Mouse (Mus musculus): ENCODE measurements around the gene Scamp1. TPM values are rescaled to one million over a fixed set of nuclear protein-coding genes. Genes with fewer than 3 reads are reported as not detected.

Gene Scamp1
- polyA plus RNA-seq, 1 experiment = 3.2 TPM

DNA sequence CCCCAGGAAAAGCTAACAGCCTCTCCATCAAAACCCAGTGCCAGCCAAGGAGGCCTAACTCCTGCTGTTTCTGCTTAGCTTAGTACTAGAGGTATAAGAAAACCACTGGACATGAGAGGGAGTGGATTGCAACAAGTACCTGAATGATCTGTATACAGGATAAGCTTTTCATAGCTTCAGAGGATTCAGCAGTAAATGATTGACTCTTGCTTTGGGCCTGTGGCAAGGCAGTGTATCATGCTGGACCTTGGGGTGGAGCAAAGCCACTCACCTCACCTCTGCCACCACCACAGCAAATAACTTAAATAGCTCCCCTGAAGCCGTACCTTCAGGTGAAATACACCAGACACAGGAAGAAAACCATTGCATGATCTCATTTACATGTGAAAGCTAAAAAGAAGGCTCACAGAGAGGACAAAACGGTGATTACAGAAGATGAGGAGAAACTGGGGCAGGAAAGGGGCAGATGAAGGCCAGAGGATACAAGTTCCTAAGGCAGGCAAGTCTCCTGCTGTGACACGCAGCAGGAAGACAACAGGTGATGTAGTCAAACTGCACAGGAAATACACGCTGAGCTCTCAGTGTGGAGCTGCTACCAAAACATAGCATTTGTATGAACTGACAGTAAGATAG is 43.6 kb downstream of the Scamp1 start:
- TF ChIP-seq GATA1 (IDR thresholded peaks at IDR 0.05; ENCODE audit: borderline replicate concordance, low read length) = no peak
- no peak for TF ChIP-seq FLI1 (IDR thresholded peaks at IDR 0.05; ENCODE audit: low read length)
- Histone ChIP-seq H3K27me3 (replicated peaks) (no peaks in the 10 kb centered on the region), H3K4me1 (peaks cover 82% of the 10 kb centered on the region), H3K36me3 (replicated peaks; ENCODE audit: low read length) (peaks cover 27% of the 10 kb centered on the region), H3K9me3 (no peaks in the 10 kb centered on the region), H3K4me3 (replicated peaks) (no peak overlapping the region)

DNA sequence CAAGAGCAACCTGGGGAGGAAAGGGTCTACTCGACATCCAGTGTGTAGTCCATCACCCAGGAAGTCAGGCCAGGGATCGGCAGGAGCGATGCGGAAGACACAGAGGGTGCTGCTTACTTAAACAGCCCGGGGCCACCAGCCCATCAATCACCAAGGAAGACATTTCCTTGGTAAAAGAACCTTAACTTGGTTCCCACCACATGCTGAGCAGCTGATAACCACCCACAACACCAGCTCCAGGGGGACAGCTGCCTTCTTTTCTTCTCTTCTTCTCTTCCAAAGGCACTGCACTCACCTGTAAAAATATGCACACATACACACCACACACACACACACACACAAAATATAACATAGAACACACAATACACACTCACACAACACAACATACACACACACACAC is 44.8 kb downstream of the Scamp1 start:
- no peaks in the 10 kb centered on the region for H3K9me3 ChIP-seq
- peak overlapping the region; percentile 76 for H3K4me3 ChIP-seq (replicated peaks)
- H3K4me1 ChIP-seq = peaks cover 83% of the 10 kb centered on the region
- H3K36me3 ChIP-seq (replicated peaks; ENCODE audit: low read length) = peaks cover 22% of the 10 kb centered on the region
- H3K27me3 ChIP-seq (replicated peaks) = no peaks in the 10 kb centered on the region
- TF ChIP-seq FLI1 (IDR thresholded peaks at IDR 0.05; ENCODE audit: low read length) = no peak
- TF ChIP-seq GATA1 (IDR thresholded peaks at IDR 0.05; ENCODE audit: borderline replicate concordance, low read length) = no peak

DNA sequence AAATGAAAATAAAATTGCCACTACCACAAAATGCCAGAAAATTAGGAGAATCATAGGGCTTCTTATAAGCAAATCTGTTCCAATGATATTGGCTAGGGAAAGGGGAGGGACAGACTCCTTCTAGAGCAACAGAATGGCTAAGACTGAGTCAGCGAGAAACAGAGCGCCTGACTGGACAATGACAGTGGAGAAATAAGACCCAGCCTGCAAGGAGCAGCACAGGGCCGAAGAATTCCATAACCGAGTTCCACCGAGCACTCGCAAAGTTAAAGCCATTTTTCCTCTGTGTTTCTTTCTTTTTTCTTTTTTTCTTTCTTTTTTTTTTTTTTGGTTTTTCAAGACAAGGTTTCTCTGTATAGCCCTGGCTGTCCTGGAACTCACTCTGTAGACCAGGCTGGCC is 45.5 kb downstream of the Scamp1 start:
- TF ChIP-seq FLI1 (IDR thresholded peaks at IDR 0.05; ENCODE audit: low read length) = no peak
- Histone ChIP-seq H3K4me1 (peaks cover 75% of the 10 kb centered on the region), H3K9me3 (no peaks in the 10 kb centered on the region), H3K4me3 (replicated peaks) (no peak overlapping the region), H3K36me3 (replicated peaks; ENCODE audit: low read length) (peaks cover 20% of the 10 kb centered on the region), H3K27me3 (replicated peaks) (no peaks in the 10 kb centered on the region)

DNA sequence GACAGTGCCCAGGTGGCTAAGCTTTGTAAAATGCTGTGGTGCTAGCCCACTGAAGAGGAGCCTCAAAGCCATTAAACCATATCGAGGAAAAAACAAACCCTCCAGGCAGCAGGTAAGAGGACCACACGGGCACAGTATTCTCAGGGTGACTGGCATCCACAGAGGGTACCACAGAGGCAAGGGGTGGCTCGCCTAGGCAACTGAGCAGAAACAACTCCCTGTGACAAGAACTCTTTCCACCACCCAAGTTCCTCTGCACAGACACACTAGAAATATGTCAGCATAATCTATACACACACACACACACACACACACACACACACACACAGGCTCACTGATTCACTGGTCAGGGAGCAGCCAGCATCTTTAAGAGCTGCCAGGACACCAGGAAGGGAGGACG is 46.2 kb downstream of the Scamp1 start:
- H3K4me1 ChIP-seq = peaks cover 80% of the 10 kb centered on the region

DNA sequence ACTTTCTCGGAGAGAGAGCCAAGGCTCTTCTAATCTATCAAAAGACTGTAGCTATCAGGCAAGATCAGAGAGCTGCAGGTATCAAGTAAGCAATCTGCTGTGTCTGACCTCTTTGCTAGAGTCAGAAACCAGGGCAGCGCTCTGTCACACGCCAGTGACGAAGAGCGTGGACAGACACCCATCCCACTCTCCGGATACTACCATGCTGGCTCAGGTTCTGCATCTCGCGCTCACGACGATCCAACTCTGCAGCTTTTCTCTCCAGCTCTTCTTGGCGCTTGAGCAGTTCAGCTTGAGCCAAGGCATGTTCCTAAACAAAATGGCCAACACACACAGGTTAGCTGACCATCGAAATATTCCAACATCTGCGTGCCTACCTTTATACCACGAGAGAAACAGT is 53.8 kb downstream of the Scamp1 start:
- H3K4me3 ChIP-seq (replicated peaks) = no peak overlapping the region
- H3K4me1 ChIP-seq = peaks cover 30% of the 10 kb centered on the region
- H3K36me3 ChIP-seq (replicated peaks; ENCODE audit: low read length) = peaks cover 78% of the 10 kb centered on the region
- no peaks in the 10 kb centered on the region for H3K27me3 ChIP-seq (replicated peaks)
- TF ChIP-seq FLI1 (IDR thresholded peaks at IDR 0.05; ENCODE audit: low read length) = no peak
- no peak for TF ChIP-seq GATA1 (IDR thresholded peaks at IDR 0.05; ENCODE audit: borderline replicate concordance, low read length)
- H3K9me3 ChIP-seq = no peaks in the 10 kb centered on the region

More for the DNA sequence above, 46.2 kb downstream of the Scamp1 start:
- peaks cover 26% of the 10 kb centered on the region for H3K36me3 ChIP-seq (replicated peaks; ENCODE audit: low read length)
- no peaks in the 10 kb centered on the region for H3K27me3 ChIP-seq (replicated peaks)
- TF ChIP-seq GATA1 (IDR thresholded peaks at IDR 0.05; ENCODE audit: borderline replicate concordance, low read length) = no peak
- TF ChIP-seq FLI1 (IDR thresholded peaks at IDR 0.05; ENCODE audit: low read length) = no peak
- no peak overlapping the region for H3K4me3 ChIP-seq (replicated peaks)
- no peaks in the 10 kb centered on the region for H3K9me3 ChIP-seq

DNA sequence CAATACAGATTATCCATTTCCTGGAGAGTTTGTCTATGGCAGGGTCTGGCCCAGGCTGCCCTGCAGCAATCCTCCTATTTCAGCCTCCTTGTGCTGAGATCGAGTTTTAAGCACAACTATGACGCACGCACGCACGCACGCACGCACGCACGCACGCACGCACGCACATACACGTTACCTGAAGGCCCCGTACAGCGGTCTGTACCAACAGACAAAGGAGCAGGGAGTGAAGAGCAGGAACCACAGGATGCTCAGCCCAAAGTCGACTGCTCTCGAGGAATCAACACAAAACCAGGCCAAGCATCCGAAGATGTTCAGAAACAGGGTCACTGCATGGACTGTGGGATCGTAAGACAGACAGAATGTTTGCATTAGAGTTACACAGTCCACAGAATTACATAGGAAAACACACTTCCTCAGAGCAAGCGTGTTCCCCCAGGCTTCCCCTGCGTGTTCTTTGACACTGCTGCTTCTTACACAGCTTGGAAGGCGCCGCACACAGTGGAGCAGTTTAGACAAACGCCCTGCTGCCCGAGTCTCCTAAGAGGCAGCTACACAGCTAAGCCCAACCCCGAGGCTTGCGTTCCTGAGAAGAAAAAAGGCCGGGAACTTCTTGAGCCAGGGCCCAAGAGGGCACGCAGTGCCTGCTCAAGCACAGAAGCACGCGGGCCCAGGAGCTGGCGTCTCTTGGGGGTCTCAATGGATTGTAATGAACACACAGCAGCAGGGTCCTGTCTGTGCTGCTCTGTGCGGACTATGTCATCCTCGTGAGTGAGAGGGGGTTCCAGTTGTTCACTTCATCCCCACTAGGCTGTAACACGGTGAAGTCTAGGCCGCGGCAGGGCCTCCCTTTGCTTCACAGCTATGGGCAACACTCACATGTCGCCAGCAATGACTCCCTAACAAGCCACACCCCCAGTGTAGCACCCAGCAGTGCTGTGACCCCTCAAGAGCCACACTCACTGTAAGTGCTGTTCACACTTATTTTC is 60.6 kb downstream of the Scamp1 start:
- Histone ChIP-seq H3K4me1 (no peaks in the 10 kb centered on the region), H3K9me3 (no peaks in the 10 kb centered on the region), H3K36me3 (replicated peaks; ENCODE audit: low read length) (peaks cover 84% of the 10 kb centered on the region), H3K4me3 (replicated peaks) (no peak overlapping the region), H3K27me3 (replicated peaks) (no peaks in the 10 kb centered on the region)
- no peak for TF ChIP-seq FLI1 (IDR thresholded peaks at IDR 0.05; ENCODE audit: low read length)
- no peak for TF ChIP-seq GATA1 (IDR thresholded peaks at IDR 0.05; ENCODE audit: borderline replicate concordance, low read length)

DNA sequence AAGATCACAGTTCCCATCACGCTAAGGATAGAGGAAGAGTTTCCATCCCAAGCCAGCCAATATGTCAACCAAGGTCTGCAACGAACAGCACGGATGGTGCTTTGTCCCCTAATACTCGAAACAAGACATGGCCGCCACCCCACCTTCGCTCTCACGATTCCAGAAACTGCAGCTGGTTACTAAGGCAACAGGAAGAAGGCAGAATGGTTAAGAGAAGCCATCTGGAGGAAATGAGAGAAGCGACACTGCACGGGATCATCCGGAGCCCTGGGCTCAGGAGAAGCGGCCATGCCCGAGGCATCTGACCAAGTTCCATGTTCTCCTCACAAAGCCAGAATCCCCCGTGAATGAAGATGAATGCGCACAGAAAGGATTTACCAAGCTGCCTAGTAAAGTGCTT is 62.0 kb downstream of the Scamp1 start:
- H3K36me3 ChIP-seq (replicated peaks; ENCODE audit: low read length) = peaks cover 70% of the 10 kb centered on the region
- no peaks in the 10 kb centered on the region for H3K4me1 ChIP-seq
- H3K9me3 ChIP-seq = no peaks in the 10 kb centered on the region
- TF ChIP-seq GATA1 (IDR thresholded peaks at IDR 0.05; ENCODE audit: borderline replicate concordance, low read length) (no peak), FLI1 (IDR thresholded peaks at IDR 0.05; ENCODE audit: low read length) (no peak)
- no peak overlapping the region for H3K4me3 ChIP-seq (replicated peaks)
- no peaks in the 10 kb centered on the region for H3K27me3 ChIP-seq (replicated peaks)

DNA sequence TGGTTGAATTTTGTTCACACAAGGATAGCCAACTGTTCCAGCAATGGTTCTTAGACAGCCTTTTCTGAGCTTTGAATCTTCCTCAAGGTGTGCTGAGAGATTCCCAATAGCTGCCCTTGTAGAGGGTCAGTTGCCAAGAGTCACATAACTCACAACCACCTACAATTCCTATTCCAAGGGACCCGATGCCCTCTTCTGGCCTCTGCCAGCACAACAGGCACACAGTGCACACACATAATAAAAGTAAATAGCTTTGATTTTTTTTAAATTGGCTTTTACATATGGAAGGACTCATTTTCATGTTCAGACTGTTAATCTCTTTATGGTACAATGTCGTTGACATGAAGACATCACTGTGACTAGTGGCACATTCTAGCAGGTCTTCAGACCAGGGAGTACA is 72.9 kb downstream of the Scamp1 start:
- Histone ChIP-seq H3K36me3 (replicated peaks; ENCODE audit: low read length) (peaks cover 66% of the 10 kb centered on the region), H3K4me1 (peaks cover 3% of the 10 kb centered on the region; the same call in 1 of the 2 replicates), H3K27me3 (replicated peaks) (no peaks in the 10 kb centered on the region), H3K4me3 (replicated peaks) (no peak overlapping the region), H3K9me3 (peaks cover 10% of the 10 kb centered on the region)
- no peak for TF ChIP-seq GATA1 (IDR thresholded peaks at IDR 0.05; ENCODE audit: borderline replicate concordance, low read length)
- no peak for TF ChIP-seq FLI1 (IDR thresholded peaks at IDR 0.05; ENCODE audit: low read length)

DNA sequence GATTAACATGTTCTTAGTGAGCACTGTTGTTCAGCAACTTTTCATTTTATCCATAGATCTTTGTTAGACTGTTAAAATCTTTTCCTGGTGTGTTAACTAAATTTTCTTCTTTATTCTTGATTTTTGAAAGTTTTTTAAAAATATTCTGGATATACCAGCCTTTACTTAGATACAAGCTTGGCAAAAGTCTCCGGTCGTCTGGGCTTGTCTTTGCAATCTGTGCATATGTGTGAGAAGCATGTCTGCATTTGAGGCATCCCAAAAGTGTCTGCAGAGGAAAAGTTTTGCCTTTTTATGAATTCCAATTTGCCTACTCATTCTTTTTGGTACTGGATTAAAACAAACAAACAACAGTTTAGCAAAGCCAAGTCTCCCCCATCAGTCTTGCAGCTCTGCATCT is 73.5 kb downstream of the Scamp1 start:
- H3K4me1 ChIP-seq = peaks cover 3% of the 10 kb centered on the region; the same call in 1 of the 2 replicates
- peaks cover 70% of the 10 kb centered on the region for H3K36me3 ChIP-seq (replicated peaks; ENCODE audit: low read length)
- no peak overlapping the region for H3K4me3 ChIP-seq (replicated peaks)
- H3K9me3 ChIP-seq = peaks cover 10% of the 10 kb centered on the region
- H3K27me3 ChIP-seq (replicated peaks) = no peaks in the 10 kb centered on the region
- no peak for TF ChIP-seq GATA1 (IDR thresholded peaks at IDR 0.05; ENCODE audit: borderline replicate concordance, low read length)
- no peak for TF ChIP-seq FLI1 (IDR thresholded peaks at IDR 0.05; ENCODE audit: low read length)
